Mouse (Mus musculus) heart, embryonic 16.5 days (tissue): ENCODE results near the gene Slc12a4. TPM values are rescaled to one million over a fixed set of nuclear protein-coding genes. Genes with fewer than 3 reads are reported as not detected.
"Not testable (repeated sequence)": the region's sequence is repeated elsewhere in the genome, so short reads cannot be mapped to it uniquely, and the experiment has no call there.

Source experiments
- ATAC-seq: fragments of 200-750 bp; cut with Nextera tagmentation; replicated peaks from 2 replicates; pipeline ENCODE4 v1.8.0; 2017; ENCODE audit warnings: moderate number of reproducible peaks; ENCODE audit not compliant: insufficient read depth, low FRiP score; ENCODE audit errors: extremely low read depth
- H3K27ac ChIP-seq: fragments of 300-500 bp; sonication (generic); 2 replicates; pipeline ENCODE4 v1.5.1; 2014; ENCODE audit warnings: mild to moderate bottlenecking, low read length, control low read depth, moderate library complexity
- H3K27me3 ChIP-seq: fragments of 300-500 bp; sonication (generic); 2 replicates; pipeline ENCODE4 v1.6.1; 2014; ENCODE audit warnings: low read length, mixed read lengths; ENCODE audit not compliant: control insufficient read depth, insufficient read depth
- H3K36me3 ChIP-seq: fragments of 300-500 bp; sonication (generic); 2 replicates; pipeline ENCODE4 v1.6.1; 2014; ENCODE audit not compliant: control insufficient read depth, insufficient read depth
- H3K4me1 ChIP-seq: fragments of 300-500 bp; sonication (generic); 2 replicates; pipeline ENCODE4 v1.6.1; 2014; ENCODE audit warnings: low read length, mixed read lengths; ENCODE audit not compliant: control insufficient read depth, insufficient read depth
- H3K4me2 ChIP-seq: fragments of 300-500 bp; sonication (generic); 2 replicates; pipeline ENCODE4 v1.6.1; 2014; ENCODE audit warnings: low read depth, mild to moderate bottlenecking, control low read depth, low read length
- H3K4me3 ChIP-seq: fragments of 300-500 bp; sonication (generic); 2 replicates; pipeline ENCODE4 v1.5.1; 2014; ENCODE audit warnings: mild to moderate bottlenecking, control low read depth, low read length
- H3K9ac ChIP-seq: fragments of 300-500 bp; sonication (generic); 2 replicates; pipeline ENCODE4 v1.6.1; 2014; ENCODE audit warnings: low read length, control low read depth
- H3K9me3 ChIP-seq: fragments of 300-500 bp; sonication (generic); replicated peaks from 2 replicates; pipeline ENCODE4 v1.6.1; 2016; ENCODE audit warnings: low read length; ENCODE audit not compliant: control insufficient read depth
- WGBS: fragments of 180-500 bp; shearing (Covaris S2); extraction: QIAGEN DNeasy Blood & Tissue Kit; methylation state at CpG from one replicate; pipeline ENCODE4 v1.1.7; 2014; 5-methylcytosine and 5-hydroxymethylcytosine counted together
- polyA plus RNA-seq: library from polyadenylated mRNA; unstranded; fragments of >200 nt; fragmentation: Nextera tagmentation; extraction: Ambion mirVana; gene quantifications from 2 replicates; pipeline ENCODE4 v1.2.1, GENCODE M21; 2015

Gene Slc12a4
- polyA plus RNA-seq, 1 experiment from 2014 or later = 38.5 TPM

GRCm38 (mm10) chr8:105983406-105983805 is 17.5 kb upstream of the Slc12a4 start:
- H3K27me3 ChIP-seq, H3K9ac ChIP-seq, H3K9me3 ChIP-seq, ATAC-seq, H3K27ac ChIP-seq, H3K4me1 ChIP-seq, H3K4me3 ChIP-seq, H3K36me3 ChIP-seq, H3K4me2 ChIP-seq: not testable (repeated sequence)
- WGBS = 77% methylated on average over 11 of the region's 11 CpGs

GRCm38 (mm10) chr8:105981146-105981545 is 15.2 kb upstream of the Slc12a4 start:
- no peak overlapping the region for H3K4me3 ChIP-seq
- H3K27ac ChIP-seq = no peak overlapping the region
- no peak overlapping the region for H3K4me2 ChIP-seq
- no peaks in the 10 kb centered on the region for H3K9me3 ChIP-seq
- H3K36me3 ChIP-seq = no peaks in the 10 kb centered on the region
- H3K4me1 ChIP-seq = no peaks in the 10 kb centered on the region
- H3K9ac ChIP-seq = no peak overlapping the region
- no peak for ATAC-seq
- 78% methylated on average over 1 of the region's 1 CpGs for WGBS
- H3K27me3 ChIP-seq = no peaks in the 10 kb centered on the region

GRCm38 (mm10) chr8:105979325-105979724 is 13.4 kb upstream of the Slc12a4 start, which contains the start of gene Dpep3:
Dpep3 (minus strand) TSS chr8:105979429.
- H3K9ac ChIP-seq = no peak within 1 kb of the TSS
- no peak within 1 kb of the TSS for H3K4me3 ChIP-seq
- ATAC-seq = no peak
- WGBS = 89% methylated on average over 15 of the region's 15 CpGs
- H3K4me1 ChIP-seq = no peaks in the 10 kb centered on the region
- no peaks in the 10 kb centered on the region for H3K36me3 ChIP-seq
- no peaks in the 10 kb centered on the region for H3K27me3 ChIP-seq
- no peaks in the 10 kb centered on the region for H3K9me3 ChIP-seq
- H3K27ac ChIP-seq = no peak within 1 kb of the TSS
- no peak within 1 kb of the TSS for H3K4me2 ChIP-seq

GRCm38 (mm10) chr8:105975363-105975762 is 9.5 kb upstream of the Slc12a4 start:
- H3K4me3 ChIP-seq = no peak overlapping the region
- WGBS = 66% methylated on average over 7 of the region's 7 CpGs
- H3K4me1 ChIP-seq = no peaks in the 10 kb centered on the region
- ATAC-seq = no peak
- no peak overlapping the region for H3K27ac ChIP-seq
- H3K9me3 ChIP-seq = no peaks in the 10 kb centered on the region
- no peak overlapping the region for H3K9ac ChIP-seq
- no peak overlapping the region for H3K4me2 ChIP-seq
- H3K27me3 ChIP-seq = no peaks in the 10 kb centered on the region
- no peaks in the 10 kb centered on the region for H3K36me3 ChIP-seq

- no peaks in the 10 kb centered on the region for H3K9me3 ChIP-seq
- no peak overlapping the region for H3K27ac ChIP-seq
- no peaks in the 10 kb centered on the region for H3K36me3 ChIP-seq
- no peak overlapping the region for H3K4me3 ChIP-seq
- H3K4me2 ChIP-seq = no peak overlapping the region
- ATAC-seq = no peak
- H3K27me3 ChIP-seq = no peaks in the 10 kb centered on the region
- WGBS = 78% methylated on average over 8 of the region's 8 CpGs
- peaks cover 19% of the 10 kb centered on the region for H3K4me1 ChIP-seq
- no peak overlapping the region for H3K9ac ChIP-seq
Measured at GRCm38 (mm10) chr8:105971019-105971720, 5.3 kb upstream of the Slc12a4 start.

GRCm38 (mm10) chr8:105969367-105969766 is 3.5 kb upstream of the Slc12a4 start:
- Histone ChIP-seq H3K27ac (no peak overlapping the region), H3K4me1 (peaks cover 26% of the 10 kb centered on the region), H3K4me3 (no peak overlapping the region), H3K9ac (no peak overlapping the region), H3K9me3 (no peaks in the 10 kb centered on the region), H3K36me3 (no peaks in the 10 kb centered on the region), H3K27me3 (no peaks in the 10 kb centered on the region), H3K4me2 (no peak overlapping the region)
- ATAC-seq = no peak
- WGBS = 79% methylated on average over 1 of the region's 1 CpGs

GRCm38 (mm10) chr8:105966692-105967311 is 905 bp upstream of the Slc12a4 start:
- H3K4me3 ChIP-seq = peak overlapping the region; percentile 86
- peaks cover 44% of the 10 kb centered on the region for H3K4me1 ChIP-seq
- H3K4me2 ChIP-seq = peak overlapping the region; percentile 70
- H3K9ac ChIP-seq = peak overlapping the region; percentile 1; the same call in 1 of the 2 replicates
- no peaks in the 10 kb centered on the region for H3K36me3 ChIP-seq
- WGBS = 10% methylated on average over 19 of the region's 19 CpGs
- ATAC-seq = 0 out of 2 replicates have a peak, but pooled peaks have one; percentile 4
- H3K27ac ChIP-seq = peak overlapping the region; percentile 93
- H3K27me3 ChIP-seq = no peaks in the 10 kb centered on the region
- no peaks in the 10 kb centered on the region for H3K9me3 ChIP-seq

- peaks cover under 1% of the 10 kb centered on the region; the same call in 1 of the 2 replicates for H3K36me3 ChIP-seq
- peak overlapping the region; percentile 96 for H3K9ac ChIP-seq
- H3K4me1 ChIP-seq = peaks cover 48% of the 10 kb centered on the region
- peak overlapping the region; percentile 70 for H3K4me2 ChIP-seq
- peak; percentile 64 for ATAC-seq
- H3K4me3 ChIP-seq = peak overlapping the region; percentile 86
- H3K27me3 ChIP-seq = no peaks in the 10 kb centered on the region
- H3K27ac ChIP-seq = peak overlapping the region; percentile 93
- no peaks in the 10 kb centered on the region for H3K9me3 ChIP-seq
- WGBS = 1% methylated on average over 40 of the region's 40 CpGs
Measured at GRCm38 (mm10) chr8:105965266-105965904, 512 bp downstream of the Slc12a4 start.
